ENCODE assay signal across 7 mouse cellular contexts in genomic region chr15:80132993-80133586, GRCm38 (mm10). TPM values are rescaled to one million over a fixed set of nuclear protein-coding genes. Genes with fewer than 3 reads are reported as not detected.
DNase-seq lines count a peak whose midpoint lies in the region; ATAC-seq lines count a peak whose summit lies in the region.

Tab1 (plus strand) TSS chr15:80133127.

- peaks cover 6% of the 10 kb centered on the region for H3K4me1 ChIP-seq in embryonic facial prominence, embryonic 11.5 days (ENCODE audit: control insufficient read depth, insufficient read depth, low read length)
- peaks cover 6% of the 10 kb centered on the region; the same call in 1 of the 2 replicates for H3K4me1 ChIP-seq in limb, embryonic 11.5 days (ENCODE audit: control insufficient read depth, insufficient read depth, low read length)
- H3K4me1 ChIP-seq in midbrain, embryonic 14.5 days (ENCODE audit: control insufficient read depth, insufficient read depth, low read length), result peaks cover 14% of the 10 kb centered on the region

- no peaks in the 10 kb centered on the region for H3K9me3 ChIP-seq in embryonic facial prominence, embryonic 11.5 days (replicated peaks; ENCODE audit: control insufficient read depth, low read length)
- H3K9me3 ChIP-seq in limb, embryonic 11.5 days (ENCODE audit: control insufficient read depth, low read length), result no peaks in the 10 kb centered on the region
- no peaks in the 10 kb centered on the region for H3K9me3 ChIP-seq in midbrain, embryonic 14.5 days (ENCODE audit: control insufficient read depth, low read length)

- WGBS in embryonic facial prominence, embryonic 11.5 days, result under 1% methylated on average over 56 of the region's 59 CpGs
- WGBS in limb, embryonic 11.5 days, result under 1% methylated on average over 58 of the region's 59 CpGs
- 0% methylated on average over 59 of the region's 59 CpGs for WGBS in midbrain, embryonic 14.5 days

- H3K9ac ChIP-seq in embryonic facial prominence, embryonic 11.5 days (replicated peaks; ENCODE audit: low read length), result peak within 1 kb of the TSS; percentile 91
- peak within 1 kb of the TSS; percentile 94 for H3K9ac ChIP-seq in limb, embryonic 11.5 days (ENCODE audit: low read length)
- H3K9ac ChIP-seq in midbrain, embryonic 14.5 days (replicated peaks; ENCODE audit: low read length), result peak within 1 kb of the TSS; percentile 79

- H3K4me2 ChIP-seq in embryonic facial prominence, embryonic 11.5 days (ENCODE audit: low read depth, low read length), result peak within 1 kb of the TSS; percentile 73
- H3K4me2 ChIP-seq in limb, embryonic 11.5 days (ENCODE audit: low read depth, severe bottlenecking), result peak within 1 kb of the TSS; percentile 92
- H3K4me2 ChIP-seq in midbrain, embryonic 14.5 days (ENCODE audit: low read length), result peak within 1 kb of the TSS; percentile 63

- no peaks in the 10 kb centered on the region for H3K27me3 ChIP-seq in embryonic facial prominence, embryonic 11.5 days (ENCODE audit: control insufficient read depth, insufficient read depth, low read length)
- H3K27me3 ChIP-seq in limb, embryonic 11.5 days (ENCODE audit: control insufficient read depth, insufficient read depth, low read length), result no peaks in the 10 kb centered on the region
- H3K27me3 ChIP-seq in midbrain, embryonic 14.5 days (ENCODE audit: control insufficient read depth, insufficient read depth, low read length), result no peaks in the 10 kb centered on the region

- DNase-seq in adrenal gland, postnatal 14 days, result peak; percentile 96
- DNase-seq in embryonic facial prominence, embryonic 11.5 days (ENCODE audit: low spot score), result peak; percentile 95
- peak; percentile 99 for DNase-seq in heart, adult 11 months
- peak; percentile 95 for DNase-seq in kidney, adult 18-20 months
- DNase-seq in limb, embryonic 11.5 days (ENCODE audit: low spot score), result peak; percentile 96
- DNase-seq in midbrain, embryonic 14.5 days, result peak; percentile 98
- peak; percentile 83 to 89 for DNase-seq in spleen, adult 18-20 months

- H3K36me3 ChIP-seq in embryonic facial prominence, embryonic 11.5 days (replicated peaks; ENCODE audit: control insufficient read depth, insufficient read depth, low read depth, low read length), result peaks cover 3% of the 10 kb centered on the region; the same call in 1 of the 2 replicates
- H3K36me3 ChIP-seq in limb, embryonic 11.5 days (ENCODE audit: control insufficient read depth, insufficient read depth, low read length), result no peaks in the 10 kb centered on the region; the same call in 1 of the 2 replicates
- H3K36me3 ChIP-seq in midbrain, embryonic 14.5 days (ENCODE audit: control insufficient read depth, insufficient read depth, low read length), result no peaks in the 10 kb centered on the region

- peak; percentile 88 for ATAC-seq in embryonic facial prominence, embryonic 11.5 days (replicated peaks; ENCODE audit: insufficient number of reproducible peaks, low FRiP score, low TSS enrichment, low read depth)
- ATAC-seq in limb, embryonic 11.5 days (ENCODE audit: insufficient number of reproducible peaks, low FRiP score, low TSS enrichment, low read depth), result peak; percentile 91
- peak; percentile 93 for ATAC-seq in midbrain, embryonic 14.5 days (ENCODE audit: low FRiP score, low TSS enrichment)

- H3K27ac ChIP-seq in embryonic facial prominence, embryonic 11.5 days (replicated peaks; ENCODE audit: low read depth, low read length), result peak within 1 kb of the TSS; percentile 98
- H3K27ac ChIP-seq in limb, embryonic 11.5 days (replicated peaks; ENCODE audit: low read depth, low read length), result peak within 1 kb of the TSS; percentile 99
- peak within 1 kb of the TSS; percentile 99 for H3K27ac ChIP-seq in midbrain, embryonic 14.5 days (replicated peaks; ENCODE audit: low read depth, low read length)

- peak within 1 kb of the TSS; percentile 58 for H3K4me3 ChIP-seq in embryonic facial prominence, embryonic 11.5 days (ENCODE audit: low read depth, low read length)
- H3K4me3 ChIP-seq in limb, embryonic 11.5 days (ENCODE audit: low read depth, low read length), result peak within 1 kb of the TSS; percentile 79
- H3K4me3 ChIP-seq in midbrain, embryonic 14.5 days (replicated peaks; ENCODE audit: low read depth, low read length), result peak within 1 kb of the TSS; percentile 75

RNA-seq across cellular contexts. Expression of gene Tab1, which starts in this region (rescaled TPM):
- 14.6 and 23.0 TPM in 2 replicates for total RNA-seq in adrenal gland, postnatal 14 days (2021)
- 26.8 and 26.9 TPM in 2 replicates for polyA plus RNA-seq in embryonic facial prominence, embryonic 11.5 days (2014; fragmentation: Nextera tagmentation; extraction: Ambion mirVana)
- 35.4 and 35.5 TPM in 2 replicates for polyA plus RNA-seq in limb, embryonic 11.5 days (2014; fragmentation: Nextera tagmentation; extraction: Ambion mirVana)
- 37.9 and 42.5 TPM in 2 replicates for polyA plus RNA-seq in midbrain, embryonic 14.5 days (2014; fragmentation: Nextera tagmentation; extraction: Ambion mirVana)

Comparison
In these comparisons a context has a peak if more than half of its experiments do, and no peak if none do; other contexts are left out.
1. Peak in every context shown above with its lines: DNase-seq, ATAC-seq, H3K4me3 ChIP-seq and H3K27ac ChIP-seq.